In genomic region chr4:47473586-47473967, GRCm38 (mm10) we compare ENCODE assay signal across 8 mouse cellular contexts. TPM values are rescaled to one million over a fixed set of nuclear protein-coding genes. Genes with fewer than 3 reads are reported as not detected.
A peak's percentile ranks its signal among the peaks of the same experiment; 100 is the strongest.
DNase-seq lines count a peak whose midpoint lies in the region; ATAC-seq and TF ChIP-seq lines count a peak whose summit lies in the region.

No protein-coding gene starts in this region.

- intact Hi-C loops in heart, postnatal 14 days (cut with DNase I) = no loop called here

- H3K4me3 ChIP-seq in heart, embryonic 11.5 days (ENCODE audit: low read depth, low read length) = peak overlapping the region; percentile 90
- peak overlapping the region; percentile 60 for H3K4me3 ChIP-seq in forebrain, postnatal 0 days (ENCODE audit: low read depth, low read length)
- peak overlapping the region; percentile 88 to 96 for H3K4me3 ChIP-seq in liver, embryonic 14.5 days (ENCODE audit: insufficient read depth in 1 of 2, low read depth in 2 of 2, low read length in 2 of 2)
- peak overlapping the region; percentile 78 for H3K4me3 ChIP-seq in stomach, embryonic 14.5 days (ENCODE audit: low read depth, low read length)

- 4% methylated on average over 11 of the region's 14 CpGs for WGBS in heart, embryonic 11.5 days (ENCODE audit: insufficient replicate concordance)
- 1% methylated on average over 10 of the region's 14 CpGs for WGBS in forebrain, postnatal 0 days
- WGBS in liver, embryonic 14.5 days (ENCODE audit: insufficient replicate concordance) = 2% methylated on average over 11 of the region's 14 CpGs
- WGBS in stomach, embryonic 14.5 days = 2% methylated on average over 9 of the region's 14 CpGs

- TF ChIP-seq EP300 in liver, embryonic 14.5 days (IDR thresholded peaks at IDR 0.05; ENCODE audit: low read depth) = no peak

- peak overlapping the region; percentile 88 for H3K4me2 ChIP-seq in heart, embryonic 11.5 days
- peak overlapping the region; percentile 79 for H3K4me2 ChIP-seq in forebrain, postnatal 0 days (ENCODE audit: low read depth)
- peak overlapping the region; percentile 91 for H3K4me2 ChIP-seq in liver, embryonic 14.5 days (ENCODE audit: low read depth)
- peak overlapping the region; percentile 81 for H3K4me2 ChIP-seq in stomach, embryonic 14.5 days (replicated peaks; ENCODE audit: low read depth, low read length)

- no peaks in the 10 kb centered on the region for H3K9me3 ChIP-seq in heart, embryonic 11.5 days (replicated peaks; ENCODE audit: control insufficient read depth, low read length)
- peaks cover 16% of the 10 kb centered on the region; the same call in 1 of the 2 replicates for H3K9me3 ChIP-seq in forebrain, postnatal 0 days (ENCODE audit: low read length)
- H3K9me3 ChIP-seq in liver, embryonic 14.5 days (ENCODE audit: control insufficient read depth, low read length) = no peaks in the 10 kb centered on the region
- peaks cover 4% of the 10 kb centered on the region for H3K9me3 ChIP-seq in stomach, embryonic 14.5 days (ENCODE audit: control insufficient read depth, low read depth, low read length)

- ATAC-seq in heart, embryonic 11.5 days (replicated peaks; ENCODE audit: insufficient number of reproducible peaks, low FRiP score, low TSS enrichment) = no peak
- ATAC-seq in forebrain, postnatal 0 days = peak; percentile 5; the same call in 1 of the 2 replicates
- ATAC-seq in liver, embryonic 14.5 days (ENCODE audit: insufficient read depth) = no peak
- ATAC-seq in stomach, embryonic 14.5 days (ENCODE audit: insufficient number of reproducible peaks, insufficient read depth, low FRiP score, low read depth) = no peak; the same call in 1 of the 2 replicates

- peak overlapping the region; percentile 95 for H3K27ac ChIP-seq in heart, embryonic 11.5 days (ENCODE audit: low read depth, low read length)
- H3K27ac ChIP-seq in forebrain, postnatal 0 days (ENCODE audit: low read depth, low read length) = peak overlapping the region; percentile 99
- H3K27ac ChIP-seq in liver, embryonic 14.5 days = peak overlapping the region; percentile 81
- peak overlapping the region; percentile 95 for H3K27ac ChIP-seq in stomach, embryonic 14.5 days (ENCODE audit: low read length)

- peaks cover 9% of the 10 kb centered on the region for H3K4me1 ChIP-seq in heart, embryonic 11.5 days (ENCODE audit: control insufficient read depth, insufficient read depth, low read length)
- H3K4me1 ChIP-seq in forebrain, postnatal 0 days (ENCODE audit: insufficient read depth) = peaks cover 12% of the 10 kb centered on the region
- peaks cover 11 to 14% of the 10 kb centered on the region in 2 experiments for H3K4me1 ChIP-seq in liver, embryonic 14.5 days (replicated peaks; ENCODE audit: control insufficient read depth in 2 of 2, insufficient read depth in 2 of 2, low read length in 1 of 2)
- H3K4me1 ChIP-seq in stomach, embryonic 14.5 days (ENCODE audit: control insufficient read depth, insufficient read depth, low read length) = peaks cover 17% of the 10 kb centered on the region; the same call in 1 of the 2 replicates

- no peak; the same call in 1 of the 2 replicates for TF ChIP-seq CTCF in forebrain, postnatal 0 days (IDR thresholded peaks at IDR 0.05; ENCODE audit: low read depth)
- TF ChIP-seq CTCF in liver, embryonic 14.5 days (IDR thresholded peaks at IDR 0.05; ENCODE audit: low read depth) = no peak

- peak overlapping the region; percentile 88 for H3K9ac ChIP-seq in heart, embryonic 11.5 days (ENCODE audit: low read depth, low read length)
- H3K9ac ChIP-seq in forebrain, postnatal 0 days = peak overlapping the region; percentile 94
- H3K9ac ChIP-seq in liver, embryonic 14.5 days (replicated peaks) = peak overlapping the region; percentile 90
- peak overlapping the region; percentile 79 for H3K9ac ChIP-seq in stomach, embryonic 14.5 days (replicated peaks; ENCODE audit: low read depth, low read length)

- no peaks in the 10 kb centered on the region for H3K27me3 ChIP-seq in heart, embryonic 11.5 days (ENCODE audit: control insufficient read depth, insufficient read depth, low read length)
- no peaks in the 10 kb centered on the region for H3K27me3 ChIP-seq in forebrain, postnatal 0 days (ENCODE audit: insufficient read depth, low read length)
- no peaks in the 10 kb centered on the region for H3K27me3 ChIP-seq in liver, embryonic 14.5 days (ENCODE audit: control insufficient read depth, insufficient read depth, low read length)
- no peaks in the 10 kb centered on the region for H3K27me3 ChIP-seq in stomach, embryonic 14.5 days (ENCODE audit: control insufficient read depth, insufficient read depth, low read length)

- peaks cover 38% of the 10 kb centered on the region for H3K36me3 ChIP-seq in heart, embryonic 11.5 days (ENCODE audit: control insufficient read depth, insufficient read depth, low read length)
- H3K36me3 ChIP-seq in forebrain, postnatal 0 days (ENCODE audit: insufficient read depth) = peaks cover 38% of the 10 kb centered on the region
- peaks cover 26% of the 10 kb centered on the region for H3K36me3 ChIP-seq in liver, embryonic 14.5 days (replicated peaks; ENCODE audit: control insufficient read depth, insufficient read depth, low read depth)
- peaks cover 50% of the 10 kb centered on the region for H3K36me3 ChIP-seq in stomach, embryonic 14.5 days (ENCODE audit: control insufficient read depth, insufficient read depth, low read length)

- DNase-seq in heart, postnatal 14 days = no peak
- peak; percentile 59 for DNase-seq in R1 (ENCODE audit: low read depth, low spot score)
- DNase-seq in forebrain, postnatal 0 days = peak; percentile 51
- no peak for DNase-seq in liver, embryonic 14.5 days (ENCODE audit: low read depth in 3 of 3, low spot score in 3 of 3)
- DNase-seq in spleen, adult 18-20 months = no peak
- no peak for DNase-seq in thymus, postnatal 14 days

RNA-seq across cellular contexts. Expression of gene Alg2, which starts 0.6 kb away (rescaled TPM):
- 34.6 and 37.7 TPM in 2 replicates for polyA plus RNA-seq in heart, embryonic 11.5 days (2014; fragmentation: Nextera tagmentation; extraction: Ambion mirVana)
- total RNA-seq in heart, postnatal 14 days (2021) = 1 to 10 TPM; 8.7 to 9.1 TPM
- total RNA-seq in forebrain, postnatal 0 days (2014; rRNA removed) = 124 and 194 TPM in 2 replicates
- polyA plus RNA-seq in forebrain, postnatal 0 days (2015; fragmentation: Nextera tagmentation; extraction: Ambion mirVana) = 201 and 259 TPM in 2 replicates
- polyA plus RNA-seq in liver, embryonic 14.5 days (2012; rRNA removed) = 5.0 and 5.9 TPM in 2 replicates
- polyA plus RNA-seq in liver, embryonic 14.5 days (2014; fragmentation: Nextera tagmentation; extraction: Ambion mirVana) = 12.0 and 12.8 TPM in 2 replicates
- 74.2 and 77.9 TPM in 2 replicates for polyA plus RNA-seq in stomach, embryonic 14.5 days (2014; fragmentation: Nextera tagmentation; extraction: Ambion mirVana)

RNA-seq across cellular contexts. Expression of gene Sec61b, which starts 0.9 kb away (rescaled TPM):
- 201 and 211 TPM in 2 replicates for polyA plus RNA-seq in heart, embryonic 11.5 days (2014; fragmentation: Nextera tagmentation; extraction: Ambion mirVana)
- 10 to 100 TPM; 26.6 to 27.8 TPM for total RNA-seq in heart, postnatal 14 days (2021)
- 233 and 244 TPM in 2 replicates for total RNA-seq in forebrain, postnatal 0 days (2014; rRNA removed)
- 254 and 312 TPM in 2 replicates for polyA plus RNA-seq in forebrain, postnatal 0 days (2015; fragmentation: Nextera tagmentation; extraction: Ambion mirVana)
- polyA plus RNA-seq in liver, embryonic 14.5 days (2012; rRNA removed) = 177 and 257 TPM in 2 replicates
- 266 and 271 TPM in 2 replicates for polyA plus RNA-seq in liver, embryonic 14.5 days (2014; fragmentation: Nextera tagmentation; extraction: Ambion mirVana)
- polyA plus RNA-seq in stomach, embryonic 14.5 days (2014; fragmentation: Nextera tagmentation; extraction: Ambion mirVana) = 378 and 409 TPM in 2 replicates

Comparison
In these comparisons a context has a peak if more than half of its experiments do, and no peak if none do; other contexts are left out.
1. DNase-seq: peak in R1 (single experiment) and forebrain, postnatal 0 days (single experiment); none in heart, postnatal 14 days (0 of 2), liver, embryonic 14.5 days (0 of 3), spleen, adult 18-20 months (0 of 2) and thymus, postnatal 14 days (single experiment).
2. Peak in every context shown above with its lines, with median percentiles within 50 percentile points of each other: H3K27ac ChIP-seq, H3K4me2 ChIP-seq, H3K4me3 ChIP-seq and H3K9ac ChIP-seq.